Mouse (Mus musculus) lung, adult 18-20 months (tissue): ENCODE data around the gene Mrpl2.
A peak's percentile ranks its signal among the peaks of the same experiment; 100 is the strongest.

Experiments
- DNase-seq, 2 experiments: peaks; one replicate each; pipeline ENCODE4 v3.0.0; 2022; ENCODE audit warnings: mixed read lengths in 2 of 2

The Mrpl2 gene

GRCm38 (mm10) chr17:46628471-46628790 lies 17.6 kb upstream of the Mrpl2 start:
- peak; percentile 32 to 37 for DNase-seq

GRCm38 (mm10) chr17:46628791-46629684 lies 17.0 kb upstream of the Mrpl2 start, which contains the start of gene Ptk7:
TSS of gene Ptk7 (minus strand) at chr17:46629504.
- peak; percentile 46 to 63 for DNase-seq

GRCm38 (mm10) chr17:46629685-46630441 lies 16.2 kb upstream of the Mrpl2 start:
- DNase-seq = peak; percentile 72 to 74

- DNase-seq = peak; percentile 53 to 76
Measured at GRCm38 (mm10) chr17:46636831-46637523, 9.1 kb upstream of the Mrpl2 start.

- DNase-seq = no peak
Measured at GRCm38 (mm10) chr17:46639929-46640328, 6.1 kb upstream of the Mrpl2 start.

- DNase-seq = no peak
Measured at GRCm38 (mm10) chr17:46642060-46642459, 4.0 kb upstream of the Mrpl2 start.

- DNase-seq = no peak
Measured at GRCm38 (mm10) chr17:46644152-46644805, 1.8 kb upstream of the Mrpl2 start.

GRCm38 (mm10) chr17:46644916-46645475 lies 1.0 kb upstream of the Mrpl2 start:
- DNase-seq = peak; percentile 87 to 90

GRCm38 (mm10) chr17:46646322-46646662 lies 263 bp downstream of the Mrpl2 start:
- no peak for DNase-seq

GRCm38 (mm10) chr17:46647279-46647678 lies 1.2 kb downstream of the Mrpl2 start:
- DNase-seq = no peak

GRCm38 (mm10) chr17:46648436-46648835 lies 2.4 kb downstream of the Mrpl2 start:
- no peak for DNase-seq

GRCm38 (mm10) chr17:46649811-46650210 lies 3.8 kb downstream of the Mrpl2 start:
- no peak for DNase-seq

- DNase-seq = peak; percentile 92 to 94
Measured at GRCm38 (mm10) chr17:46650232-46651031, 4.4 kb downstream of the Mrpl2 start, which contains the start of gene Cul7. TSS of gene Cul7 (plus strand) at chr17:46650337.

- DNase-seq = no peak
Measured at GRCm38 (mm10) chr17:46651292-46651691, 5.3 kb downstream of the Mrpl2 start.

GRCm38 (mm10) chr17:46651755-46652547 lies 5.9 kb downstream of the Mrpl2 start:
- no peak for DNase-seq

GRCm38 (mm10) chr17:46656054-46656453 lies 10.0 kb downstream of the Mrpl2 start:
- DNase-seq = no peak

GRCm38 (mm10) chr17:46661351-46661750 lies 15.3 kb downstream of the Mrpl2 start:
- no peak for DNase-seq

GRCm38 (mm10) chr17:46661981-46662380 lies 16.0 kb downstream of the Mrpl2 start:
- DNase-seq = no peak

GRCm38 (mm10) chr17:46662730-46663129 lies 16.7 kb downstream of the Mrpl2 start:
- no peak for DNase-seq

- no peak for DNase-seq
Measured at GRCm38 (mm10) chr17:46667712-46668111, 21.7 kb downstream of the Mrpl2 start.

GRCm38 (mm10) chr17:46669911-46670310 lies 23.9 kb downstream of the Mrpl2 start:
- no peak for DNase-seq
